Mouse (Mus musculus) erythroblast, embryonic 14.5 days (primary cell): ENCODE data around the gene Tmem221. TPM values are rescaled to one million over a fixed set of nuclear protein-coding genes. Genes with fewer than 3 reads are reported as not detected.

Experiments
- H3K27me3 ChIP-seq: 2 replicates; pipeline ENCODE4 v1.6.1; 2012; ENCODE audit warnings: inconsistent platforms; ENCODE audit not compliant: control insufficient read depth
- H3K36me3 ChIP-seq: 2 replicates; pipeline ENCODE4 v1.6.1; 2012; ENCODE audit warnings: mild to moderate bottlenecking, inconsistent platforms; ENCODE audit not compliant: control insufficient read depth
- H3K4me1 ChIP-seq: 2 replicates; pipeline ENCODE4 v1.6.1; 2012; ENCODE audit warnings: inconsistent platforms; ENCODE audit not compliant: control insufficient read depth
- H3K4me3 ChIP-seq: replicated peaks from 2 replicates; pipeline ENCODE3; 2012; ENCODE audit warnings: moderate library complexity, mild to moderate bottlenecking, inconsistent platforms
- H3K9me3 ChIP-seq: 2 replicates; pipeline ENCODE4 v1.6.1; 2012; ENCODE audit warnings: low read length, inconsistent platforms, mixed read lengths; ENCODE audit not compliant: control insufficient read depth
- GATA1 ChIP-seq: IDR thresholded peaks from 2 replicates; pipeline ENCODE4 v1.6.1; 2012; ENCODE audit warnings: low read length, inconsistent platforms, mixed read lengths
- TAL1 ChIP-seq: IDR thresholded peaks from 3 replicates; pipeline ENCODE4 v1.6.1; 2012; ENCODE audit warnings: low read length, inconsistent platforms, mixed read lengths
- polyA plus RNA-seq: library from polyadenylated mRNA; stranded (reverse); fragments of >175 nt; gene quantifications from 2 replicates; pipeline ENCODE4 v1.2.3, GENCODE M21; 2012

Tmem221 gene
- polyA plus RNA-seq = not detected in 2 replicates

DNA sequence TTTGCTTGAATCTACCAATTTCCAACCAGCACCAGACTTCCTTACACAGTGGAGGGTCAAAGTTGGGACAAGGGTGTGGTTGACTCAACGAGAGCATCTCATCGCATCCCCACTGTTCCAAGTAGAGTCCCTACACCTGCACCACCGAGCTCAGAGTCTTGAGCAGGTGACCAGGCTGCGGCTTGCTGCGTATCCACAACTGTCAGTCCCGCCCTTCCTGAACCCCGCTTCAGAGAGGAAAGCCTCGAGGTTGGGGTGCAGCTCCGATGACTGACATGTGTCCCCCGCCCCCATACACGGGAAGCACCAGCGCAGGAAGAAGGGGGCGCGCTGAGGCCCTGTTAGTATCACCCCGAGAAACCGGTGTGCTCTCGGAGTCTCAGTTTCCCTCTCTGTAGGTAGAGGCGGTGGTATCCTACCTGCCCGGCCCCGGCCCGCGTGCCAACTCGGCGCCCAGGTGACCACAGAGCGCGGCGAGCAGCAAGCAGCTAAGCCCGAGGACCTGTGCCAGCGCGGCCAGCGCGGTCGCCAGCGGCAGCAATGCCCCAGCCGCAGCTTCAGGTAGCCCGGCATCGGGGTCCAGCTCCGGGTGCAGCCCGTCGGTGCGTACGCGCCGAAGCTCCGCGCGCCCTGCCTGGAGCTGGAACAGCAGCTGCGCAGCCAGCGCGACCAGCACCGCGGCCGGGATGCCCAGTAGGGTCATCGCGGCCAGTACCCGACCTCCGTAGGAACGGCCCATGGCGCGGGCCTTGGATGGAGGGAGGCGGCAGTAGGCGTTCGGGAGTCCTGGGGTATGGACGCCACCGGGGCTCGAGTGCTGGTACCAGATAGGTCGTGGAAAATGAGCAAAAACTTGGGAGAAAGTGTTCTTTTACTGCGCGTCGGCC, at the start of gene Tmem221:
TSS of gene Tmem221 (minus strand) at position 801 of the 887 bp plus-strand sequence.
- no peaks in the 10 kb centered on the region for H3K9me3 ChIP-seq
- no peak for TF ChIP-seq GATA1
- TF ChIP-seq TAL1 = no peak
- H3K4me3 ChIP-seq = peak within 1 kb of the TSS; percentile 51
- no peaks in the 10 kb centered on the region for H3K36me3 ChIP-seq
- H3K4me1 ChIP-seq = peaks cover 43% of the 10 kb centered on the region
- H3K27me3 ChIP-seq = peaks cover 54% of the 10 kb centered on the region

DNA sequence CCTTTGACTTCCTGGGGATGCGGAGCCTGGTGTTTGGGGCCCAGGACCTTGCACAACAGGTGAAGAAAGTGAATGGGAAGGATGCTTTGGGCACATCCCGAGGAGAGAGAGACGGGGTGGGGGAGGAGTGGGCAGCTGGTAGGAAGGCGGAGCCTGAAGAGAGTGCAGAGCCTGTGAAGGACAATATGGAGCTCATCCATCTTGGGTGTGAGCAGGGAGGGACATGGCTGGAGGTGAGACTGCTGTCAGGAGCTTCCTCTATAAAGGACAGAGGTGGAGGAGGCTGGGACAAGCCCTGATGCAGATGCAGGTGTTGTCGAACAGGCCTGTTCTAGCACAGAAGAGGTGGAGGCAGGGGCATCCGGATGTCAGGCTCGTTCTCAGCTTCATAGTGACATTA, 45.4 kb upstream of the Tmem221 start:
- peaks cover 19% of the 10 kb centered on the region for H3K27me3 ChIP-seq
- H3K36me3 ChIP-seq = peaks cover 2% of the 10 kb centered on the region
- H3K4me1 ChIP-seq = peaks cover 15% of the 10 kb centered on the region
- no peak for TF ChIP-seq TAL1
- no peak for TF ChIP-seq GATA1
- no peaks in the 10 kb centered on the region for H3K9me3 ChIP-seq
- H3K4me3 ChIP-seq = no peak overlapping the region

GRCm38 (mm10) chr8:71602666-71603334, 44.1 kb upstream of the Tmem221 start:
- peaks cover 19% of the 10 kb centered on the region for H3K27me3 ChIP-seq
- H3K9me3 ChIP-seq = no peaks in the 10 kb centered on the region
- no peak overlapping the region for H3K4me3 ChIP-seq

GRCm38 (mm10) chr8:71601939-71602665, 43.4 kb upstream of the Tmem221 start:
- TF ChIP-seq GATA1 (no peak), TAL1 (no peak)
- Histone ChIP-seq H3K36me3 (peaks cover 5% of the 10 kb centered on the region), H3K9me3 (no peaks in the 10 kb centered on the region), H3K4me1 (peaks cover 13% of the 10 kb centered on the region), H3K4me3 (no peak overlapping the region), H3K27me3 (peaks cover 19% of the 10 kb centered on the region)

More at GRCm38 (mm10) chr8:71602666-71603334, 44.1 kb upstream of the Tmem221 start:
- peaks cover 11% of the 10 kb centered on the region for H3K4me1 ChIP-seq
- H3K36me3 ChIP-seq = peaks cover 2% of the 10 kb centered on the region
- TF ChIP-seq TAL1 = no peak
- no peak for TF ChIP-seq GATA1

GRCm38 (mm10) chr8:71598841-71599240, 40.2 kb upstream of the Tmem221 start:
- TF ChIP-seq TAL1 = no peak
- no peak for TF ChIP-seq GATA1
- H3K36me3 ChIP-seq = peaks cover 16% of the 10 kb centered on the region
- peaks cover 19% of the 10 kb centered on the region for H3K27me3 ChIP-seq

DNA sequence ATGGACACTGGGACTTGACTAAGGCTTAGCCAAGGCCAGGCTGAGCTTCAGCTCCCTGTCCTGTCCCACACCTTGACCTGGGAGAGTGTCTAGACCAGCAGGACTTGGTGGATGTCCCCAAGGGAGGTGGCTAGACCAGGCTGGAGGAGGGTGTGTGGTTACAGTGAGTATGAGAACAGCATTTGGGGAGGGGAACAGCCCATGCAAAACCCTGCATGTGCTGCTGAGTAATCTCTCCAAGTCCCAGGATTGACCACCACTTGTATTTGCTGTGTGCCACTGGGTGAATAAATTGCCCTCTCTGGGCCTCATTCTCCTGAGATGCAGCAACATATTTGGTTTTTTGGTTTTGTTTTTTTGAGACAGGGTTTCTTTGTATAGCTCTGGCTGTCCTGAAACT, 39.7 kb upstream of the Tmem221 start:
- peaks cover 19% of the 10 kb centered on the region for H3K27me3 ChIP-seq
- no peak for TF ChIP-seq TAL1
- TF ChIP-seq GATA1 = no peak
- no peaks in the 10 kb centered on the region for H3K9me3 ChIP-seq
- peaks cover 30% of the 10 kb centered on the region for H3K4me1 ChIP-seq
- H3K4me3 ChIP-seq = no peak overlapping the region
- peaks cover 17% of the 10 kb centered on the region for H3K36me3 ChIP-seq

More at GRCm38 (mm10) chr8:71598841-71599240, 40.2 kb upstream of the Tmem221 start:
- H3K9me3 ChIP-seq = no peaks in the 10 kb centered on the region
- H3K4me3 ChIP-seq = no peak overlapping the region
- peaks cover 25% of the 10 kb centered on the region for H3K4me1 ChIP-seq

DNA sequence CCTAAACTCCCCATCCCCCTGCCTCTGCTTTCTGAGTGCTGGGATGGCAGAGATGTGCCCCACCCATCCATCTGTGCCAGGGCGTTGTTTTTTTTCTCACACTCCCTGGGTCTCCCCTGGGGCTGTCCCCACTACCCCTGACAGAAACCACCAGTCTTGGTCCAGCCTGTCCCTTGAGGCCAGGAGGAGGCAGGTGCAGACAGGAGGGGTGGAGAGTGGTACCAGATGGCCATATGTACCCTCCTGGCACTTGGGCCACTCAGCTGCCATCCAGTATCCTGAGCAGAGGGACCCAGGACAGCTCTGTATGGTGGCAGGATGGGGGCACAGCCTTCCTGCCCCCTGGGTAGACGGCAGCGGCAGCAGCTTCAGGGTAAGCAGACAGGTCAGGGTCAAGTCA, 38.8 kb upstream of the Tmem221 start, which contains the start of gene Fam129c:
TSS of gene Fam129c (plus strand) at position 198 of the 400 bp plus-strand sequence.
- TF ChIP-seq TAL1 (no peak), GATA1 (no peak)
- peaks cover 17% of the 10 kb centered on the region for H3K36me3 ChIP-seq
- H3K9me3 ChIP-seq = no peaks in the 10 kb centered on the region
- peaks cover 10% of the 10 kb centered on the region for H3K27me3 ChIP-seq
- H3K4me1 ChIP-seq = peaks cover 37% of the 10 kb centered on the region
- H3K4me3 ChIP-seq = no peak within 1 kb of the TSS

DNA sequence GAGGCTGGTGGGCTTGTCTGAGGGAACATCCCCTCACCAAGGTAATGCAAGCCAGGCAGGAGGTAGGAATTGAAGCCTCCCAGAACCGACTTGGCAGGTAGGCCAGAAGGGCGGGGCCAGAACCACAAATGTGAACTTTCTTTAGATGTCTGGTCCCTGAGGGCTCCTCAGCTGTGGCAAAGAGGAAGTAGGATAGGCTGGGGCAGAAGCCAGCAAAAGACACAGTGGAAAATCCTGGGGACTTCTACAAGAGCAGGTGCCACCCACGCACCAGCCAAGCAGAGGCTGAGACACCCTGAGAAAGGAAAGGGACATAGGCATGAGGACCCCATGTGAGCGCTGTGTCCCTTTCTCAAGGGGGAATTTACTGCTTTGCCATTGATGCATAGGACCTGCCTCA, 38.1 kb upstream of the Tmem221 start:
- Histone ChIP-seq H3K4me1 (peaks cover 42% of the 10 kb centered on the region), H3K27me3 (peaks cover 4% of the 10 kb centered on the region; the same call in 1 of the 2 replicates), H3K4me3 (no peak overlapping the region), H3K36me3 (peaks cover 17% of the 10 kb centered on the region), H3K9me3 (no peaks in the 10 kb centered on the region)
- no peak for TF ChIP-seq GATA1
- no peak for TF ChIP-seq TAL1
